Mouse (Mus musculus) monocyte, adult 2 months (primary cell): ENCODE results near the gene Col10a1.
A peak's percentile ranks its signal among the peaks of the same experiment; 100 is the strongest.
"Not testable (repeated sequence)": the region's sequence is repeated elsewhere in the genome, so short reads cannot be mapped to it uniquely, and the experiment has no call there.

Source experiments
- DNase-seq, 2 experiments: peaks; one replicate each; pipeline ENCODE4 v3.0.0; 2022; ENCODE audit warnings: low spot score in 2 of 2, low read depth in 1 of 2

Col10a1 gene

DNA sequence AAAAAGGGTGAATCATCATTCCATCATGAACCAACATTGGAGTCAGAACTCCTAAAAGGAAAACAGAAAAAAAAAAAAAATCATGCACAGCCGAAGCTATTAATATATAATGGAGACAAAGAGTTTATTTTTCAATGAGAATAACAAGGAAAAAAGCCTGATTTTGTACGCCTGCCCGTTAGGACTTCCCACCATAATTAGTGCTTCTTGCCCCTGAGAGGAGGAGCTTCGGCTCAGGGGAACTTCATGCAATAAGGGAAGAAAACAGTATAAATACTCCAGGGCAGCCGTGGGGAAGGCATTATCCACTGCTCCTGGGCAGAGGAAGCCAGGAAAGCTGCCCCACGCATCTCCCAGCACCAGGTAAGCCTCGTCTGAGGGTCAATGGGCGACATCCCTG is at the start of gene Col10a1:
Gene Col10a1 (plus strand): TSS at position 301 of the 400 bp plus-strand sequence.
- no peak for DNase-seq

DNA sequence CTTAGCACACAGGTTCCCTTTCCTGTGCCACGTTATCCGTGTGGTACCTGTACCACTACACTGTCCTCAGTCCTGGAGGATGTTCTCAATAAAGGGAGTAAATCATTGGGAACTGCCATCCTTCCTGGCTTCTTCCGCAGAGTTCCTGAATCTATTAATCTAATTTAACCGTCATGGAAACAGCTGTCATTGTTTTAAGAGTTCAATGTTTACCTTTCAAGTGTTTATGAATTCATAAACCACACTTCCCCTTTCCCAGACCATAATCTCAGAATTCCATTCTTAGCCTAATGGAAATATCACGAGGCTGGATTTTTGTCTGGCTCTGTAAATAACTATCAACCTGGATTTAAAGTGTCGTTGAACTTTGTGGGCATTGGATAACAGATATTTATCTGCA is 48.8 kb upstream of the Col10a1 start:
- DNase-seq, result no peak

DNA sequence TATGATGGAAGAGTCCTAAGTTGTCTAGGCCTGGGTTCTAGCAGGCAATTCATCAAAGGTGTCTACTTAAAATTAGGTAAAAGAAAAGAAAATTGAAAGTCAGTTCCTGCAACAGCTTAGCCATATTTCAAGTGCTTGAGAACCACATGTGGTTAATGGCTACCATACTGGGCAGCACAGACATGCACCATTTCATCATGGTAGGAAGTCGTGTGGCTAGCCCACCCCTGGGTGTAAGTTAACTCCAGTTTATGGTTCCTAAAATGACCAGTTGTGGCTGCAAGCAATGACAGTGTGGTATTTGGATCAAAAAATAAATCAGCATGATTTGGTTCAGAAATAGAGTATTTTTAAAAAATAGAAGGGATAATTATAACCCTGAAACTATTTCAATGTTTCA is 47.9 kb upstream of the Col10a1 start:
- DNase-seq, result no peak

DNA sequence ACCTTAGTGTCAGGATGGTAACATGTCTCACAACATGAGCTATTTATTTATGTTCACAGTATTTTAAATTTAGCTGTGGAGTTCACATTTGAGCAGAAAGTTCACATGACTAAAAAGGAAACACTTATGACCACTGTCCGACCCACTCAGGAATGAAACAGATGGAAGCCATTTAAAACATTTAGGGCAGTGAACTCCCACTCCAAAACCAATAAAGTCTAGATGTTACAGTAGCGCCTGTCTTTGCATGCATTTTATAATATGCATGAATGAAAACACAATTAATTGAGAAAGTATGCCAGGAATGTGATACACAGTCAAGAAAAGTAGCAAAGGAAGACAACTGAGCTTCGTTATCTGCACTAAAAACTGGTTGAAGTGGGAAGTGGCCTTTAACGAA is 37.6 kb upstream of the Col10a1 start:
- no peak for DNase-seq

DNA sequence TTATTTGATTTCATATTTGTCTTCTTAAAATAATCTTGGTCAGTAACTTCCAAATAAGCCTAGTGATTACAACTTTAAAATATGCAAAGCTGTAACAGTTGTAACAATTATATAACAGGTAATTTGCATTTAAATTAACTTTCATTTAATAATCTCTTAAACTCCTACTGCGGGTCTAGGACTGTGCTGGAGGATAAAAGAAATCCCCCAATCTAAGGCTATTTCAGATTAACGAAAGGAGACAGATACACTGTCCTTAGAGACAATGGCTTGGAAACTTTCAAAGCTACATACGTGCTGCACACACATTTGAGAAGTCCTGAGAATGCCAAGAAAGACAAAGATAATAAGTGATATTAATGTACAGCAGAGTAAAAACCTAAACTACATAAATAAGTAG is 31.5 kb upstream of the Col10a1 start:
- DNase-seq, result no peak

DNA sequence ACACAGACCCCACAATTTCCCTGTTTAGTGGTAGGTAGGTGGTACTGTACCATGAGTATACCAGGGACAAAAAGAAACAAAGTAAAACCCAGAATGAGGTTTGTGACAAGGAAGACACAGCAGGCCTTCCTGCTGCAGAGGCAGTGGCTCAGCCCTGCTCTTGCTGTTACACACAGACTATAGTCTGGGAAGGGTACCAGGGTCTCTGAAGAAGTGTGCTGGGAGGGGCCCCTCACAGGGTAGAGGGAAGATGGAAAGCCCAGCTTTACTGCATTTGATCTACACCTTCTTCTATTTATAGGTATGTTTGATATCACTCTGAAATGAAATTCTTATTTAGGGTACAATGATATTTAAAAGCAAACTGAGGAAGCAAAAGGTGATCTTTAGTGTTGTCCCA is 26.0 kb upstream of the Col10a1 start:
- DNase-seq, result no peak

DNA sequence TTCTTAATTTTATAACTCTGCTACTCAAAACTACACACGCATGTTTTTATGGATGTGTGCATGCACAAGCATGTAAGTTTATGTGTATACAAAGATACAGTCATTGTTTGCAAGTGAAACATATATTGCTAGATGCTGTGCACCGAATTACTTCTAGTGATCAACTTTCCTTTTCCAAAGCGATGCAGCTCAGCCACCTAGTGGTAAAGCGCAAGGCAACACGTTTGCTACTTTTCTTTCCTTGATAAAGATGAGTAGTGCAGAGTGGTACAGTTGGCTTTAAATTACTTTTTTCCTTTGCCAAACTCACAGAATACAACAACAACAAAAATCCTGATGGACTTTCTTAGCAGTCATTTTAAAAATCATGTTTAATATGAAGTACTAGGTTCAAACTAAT is 21.6 kb upstream of the Col10a1 start:
- DNase-seq, result no peak

DNA sequence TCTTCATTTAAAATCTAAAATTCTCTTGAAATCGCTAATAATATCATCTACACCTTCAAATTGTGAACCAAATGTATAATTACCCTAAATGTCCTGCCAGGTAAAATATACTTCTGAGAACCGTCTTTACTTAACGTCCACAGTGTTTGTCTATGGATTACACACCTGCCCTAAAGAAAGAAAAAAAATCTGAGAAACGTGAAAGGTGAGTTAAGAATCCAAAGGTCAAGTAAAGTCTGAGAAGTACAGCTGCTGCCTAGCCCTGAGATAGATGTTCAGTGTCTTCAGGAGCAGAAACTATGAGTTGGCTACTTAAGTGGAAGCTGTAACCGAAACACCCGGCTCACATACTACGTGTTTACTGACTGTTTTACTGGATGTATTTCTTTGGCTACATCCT is 16.4 kb upstream of the Col10a1 start:
- no peak for DNase-seq

DNA sequence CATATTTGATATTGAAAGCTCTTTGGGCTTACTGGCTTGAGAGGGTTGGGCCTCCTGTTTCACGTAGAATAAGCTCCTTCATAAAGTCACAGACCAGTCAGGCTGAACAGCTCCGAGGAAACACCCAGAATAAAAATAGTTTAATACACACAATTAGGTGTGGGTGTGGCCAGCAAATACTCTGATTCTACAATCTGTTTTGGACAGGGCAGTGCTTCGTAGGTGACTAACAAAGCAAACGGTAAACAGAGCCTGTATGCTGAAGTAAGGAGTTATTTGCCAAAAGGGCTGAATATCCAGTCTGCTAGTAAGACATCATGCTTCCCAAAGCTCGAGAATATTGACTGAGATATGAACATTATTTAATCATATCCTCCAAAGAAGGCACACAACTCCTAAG is 4.1 kb upstream of the Col10a1 start:
- DNase-seq, result no peak

DNA sequence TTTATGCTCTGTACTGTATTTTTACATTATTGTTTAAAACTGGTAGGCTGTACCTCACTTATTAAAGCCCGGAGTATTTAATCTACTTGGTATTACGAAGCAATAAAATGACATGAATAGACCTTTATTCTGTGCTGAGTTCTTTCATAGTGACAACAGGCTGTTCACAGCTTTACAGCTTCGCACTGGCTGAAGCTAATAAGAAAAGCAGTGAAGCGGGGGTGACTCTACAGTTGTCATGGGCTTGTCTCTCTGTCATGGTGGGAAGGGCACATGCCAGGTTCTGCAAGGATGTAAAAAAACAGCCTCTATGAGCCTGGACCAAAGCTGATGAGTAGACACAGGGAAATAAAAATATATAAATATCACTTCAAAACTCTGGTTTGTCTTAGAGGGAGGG is 7.2 kb downstream of the Col10a1 start:
- DNase-seq, result no peak

DNA sequence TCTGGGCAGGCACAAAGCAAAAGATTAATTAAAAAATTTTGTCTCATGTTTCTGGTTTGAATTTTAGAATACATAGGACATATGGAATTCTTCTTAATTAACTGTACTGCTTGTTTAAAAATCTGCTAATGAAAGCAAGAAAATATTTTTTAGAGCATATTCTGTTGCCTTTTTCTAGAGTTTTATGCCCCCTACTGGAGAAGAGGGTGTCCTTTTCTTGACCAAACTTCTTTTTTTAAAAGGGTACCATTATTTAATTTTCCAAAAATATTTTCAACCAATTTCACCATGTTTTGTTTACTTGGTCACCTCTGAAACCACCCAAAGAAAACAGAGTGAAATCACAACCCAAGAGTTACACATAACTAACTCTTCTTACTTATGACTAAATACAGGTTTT is 9.5 kb downstream of the Col10a1 start:
- no peak for DNase-seq

DNA sequence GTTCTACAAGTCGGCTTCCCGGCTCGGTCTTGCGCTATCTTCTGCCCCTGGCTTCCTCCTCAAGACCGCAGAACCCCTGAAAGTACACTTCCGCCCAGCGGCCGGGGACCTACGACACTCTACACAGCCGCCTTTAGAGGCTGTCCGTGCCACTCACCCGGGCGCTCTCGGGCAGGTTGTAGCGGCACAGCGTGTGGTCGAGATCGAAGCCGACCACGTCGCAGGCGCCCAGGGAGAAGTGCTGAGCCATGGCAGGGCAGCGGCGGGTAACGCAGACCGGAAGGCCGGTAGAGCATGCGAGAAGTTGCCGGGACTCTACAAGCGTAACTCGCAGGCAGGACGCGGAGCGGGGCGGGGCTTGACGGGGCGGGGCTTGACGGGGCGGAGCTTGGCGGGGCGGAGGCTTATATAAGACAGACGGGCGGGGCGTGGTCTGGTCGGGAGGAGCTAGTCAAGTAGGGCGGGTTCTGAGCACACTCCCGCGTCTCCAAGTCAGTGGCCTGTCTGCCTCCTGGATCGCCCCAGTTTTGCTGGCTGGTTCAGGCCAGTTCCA is 28.5 kb downstream of the Col10a1 start, which contains the start of gene Nt5dc1:
Gene Nt5dc1 (minus strand): TSS at position 349 of the 553 bp plus-strand sequence.
- DNase-seq, result peak; percentile 82 to 90

DNA sequence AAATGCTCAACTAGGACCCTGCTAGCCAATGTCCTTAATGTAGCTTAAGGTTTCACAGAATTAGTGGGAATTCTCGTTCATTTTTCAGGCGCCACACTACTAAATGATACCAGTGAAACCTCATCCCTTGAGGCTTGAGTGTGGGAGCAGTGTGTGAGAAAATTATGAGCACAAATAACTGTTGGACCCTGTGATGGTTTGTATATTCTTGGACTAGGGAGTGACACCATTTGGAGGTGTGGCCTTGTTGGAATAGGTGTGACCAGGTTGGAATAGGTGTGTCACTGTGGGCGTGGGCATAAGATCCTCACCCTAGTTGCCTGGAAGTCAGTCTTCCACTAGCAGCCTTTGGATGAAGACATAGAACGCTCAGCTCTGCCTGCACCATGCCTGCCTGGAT is 29.0 kb downstream of the Col10a1 start:
- DNase-seq, result not testable (repeated sequence)

DNA sequence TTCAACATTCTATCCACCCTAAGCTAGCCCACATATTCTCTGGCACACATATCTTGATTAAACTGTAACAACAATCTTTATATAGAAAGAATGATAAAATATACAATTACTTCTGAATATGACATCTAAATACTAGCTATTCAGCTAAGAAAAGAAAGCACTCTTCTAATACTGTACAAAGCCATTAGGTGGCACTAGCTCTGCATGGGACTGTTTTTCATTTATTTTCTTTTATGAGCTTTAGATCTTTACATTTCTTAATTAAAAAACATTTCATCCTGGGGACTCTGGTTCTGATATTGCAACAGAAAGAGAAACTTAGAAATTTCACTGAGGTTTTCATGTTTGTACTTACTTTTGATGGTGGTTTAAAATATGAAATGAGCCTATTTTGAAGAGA is 42.0 kb downstream of the Col10a1 start:
- no peak for DNase-seq

DNA sequence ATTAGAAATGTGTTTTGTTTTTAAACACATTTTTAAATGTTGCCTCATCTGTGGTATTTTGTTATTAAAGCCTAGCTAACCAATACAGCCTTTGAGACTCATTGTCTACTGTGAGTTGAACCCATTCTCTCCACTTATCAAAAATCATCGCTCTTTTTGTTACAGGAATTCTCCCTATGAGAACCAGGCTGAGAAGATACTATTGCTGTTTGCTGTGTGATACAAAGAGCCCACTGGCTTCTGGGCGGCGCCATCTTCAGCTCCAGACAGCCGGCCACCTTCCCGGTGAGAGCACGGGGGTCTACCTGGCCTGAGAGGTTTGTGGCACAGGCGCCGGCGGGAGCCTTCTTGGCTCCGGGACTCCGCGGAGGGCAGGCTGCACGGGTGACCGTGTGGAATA is 44.4 kb downstream of the Col10a1 start:
- not testable (repeated sequence) for DNase-seq
